Mouse (Mus musculus) heart, embryonic 16.5 days (tissue): Measurements from ENCODE around the gene Mfn2. TPM values are rescaled to one million over a fixed set of nuclear protein-coding genes. Genes with fewer than 3 reads are reported as not detected.
"Not testable (repeated sequence)": the region's sequence is repeated elsewhere in the genome, so short reads cannot be mapped to it uniquely, and the experiment has no call there.

Experiments
- ATAC-seq: fragments of 200-750 bp; cut with Nextera tagmentation; replicated peaks from 2 replicates; pipeline ENCODE4 v1.8.0; 2017; ENCODE audit warnings: moderate number of reproducible peaks; ENCODE audit not compliant: insufficient read depth, low FRiP score; ENCODE audit errors: extremely low read depth
- H3K27ac ChIP-seq: fragments of 300-500 bp; sonication (generic); 2 replicates; pipeline ENCODE4 v1.5.1; 2014; ENCODE audit warnings: mild to moderate bottlenecking, low read length, control low read depth, moderate library complexity
- H3K27me3 ChIP-seq: fragments of 300-500 bp; sonication (generic); 2 replicates; pipeline ENCODE4 v1.6.1; 2014; ENCODE audit warnings: low read length, mixed read lengths; ENCODE audit not compliant: control insufficient read depth, insufficient read depth
- H3K36me3 ChIP-seq: fragments of 300-500 bp; sonication (generic); 2 replicates; pipeline ENCODE4 v1.6.1; 2014; ENCODE audit not compliant: control insufficient read depth, insufficient read depth
- H3K4me1 ChIP-seq: fragments of 300-500 bp; sonication (generic); 2 replicates; pipeline ENCODE4 v1.6.1; 2014; ENCODE audit warnings: low read length, mixed read lengths; ENCODE audit not compliant: control insufficient read depth, insufficient read depth
- H3K4me2 ChIP-seq: fragments of 300-500 bp; sonication (generic); 2 replicates; pipeline ENCODE4 v1.6.1; 2014; ENCODE audit warnings: low read depth, mild to moderate bottlenecking, control low read depth, low read length
- H3K4me3 ChIP-seq: fragments of 300-500 bp; sonication (generic); 2 replicates; pipeline ENCODE4 v1.5.1; 2014; ENCODE audit warnings: mild to moderate bottlenecking, control low read depth, low read length
- H3K9ac ChIP-seq: fragments of 300-500 bp; sonication (generic); 2 replicates; pipeline ENCODE4 v1.6.1; 2014; ENCODE audit warnings: low read length, control low read depth
- H3K9me3 ChIP-seq: fragments of 300-500 bp; sonication (generic); replicated peaks from 2 replicates; pipeline ENCODE4 v1.6.1; 2016; ENCODE audit warnings: low read length; ENCODE audit not compliant: control insufficient read depth
- WGBS: fragments of 180-500 bp; shearing (Covaris S2); extraction: QIAGEN DNeasy Blood & Tissue Kit; methylation state at CpG from one replicate; pipeline ENCODE4 v1.1.7; 2014; 5-methylcytosine and 5-hydroxymethylcytosine counted together
- polyA plus RNA-seq: library from polyadenylated mRNA; unstranded; fragments of >200 nt; fragmentation: Nextera tagmentation; extraction: Ambion mirVana; gene quantifications from 2 replicates; pipeline ENCODE4 v1.2.1, GENCODE M21; 2015

The Mfn2 gene
- polyA plus RNA-seq, 1 experiment from 2014 or later: 164 TPM

DNA sequence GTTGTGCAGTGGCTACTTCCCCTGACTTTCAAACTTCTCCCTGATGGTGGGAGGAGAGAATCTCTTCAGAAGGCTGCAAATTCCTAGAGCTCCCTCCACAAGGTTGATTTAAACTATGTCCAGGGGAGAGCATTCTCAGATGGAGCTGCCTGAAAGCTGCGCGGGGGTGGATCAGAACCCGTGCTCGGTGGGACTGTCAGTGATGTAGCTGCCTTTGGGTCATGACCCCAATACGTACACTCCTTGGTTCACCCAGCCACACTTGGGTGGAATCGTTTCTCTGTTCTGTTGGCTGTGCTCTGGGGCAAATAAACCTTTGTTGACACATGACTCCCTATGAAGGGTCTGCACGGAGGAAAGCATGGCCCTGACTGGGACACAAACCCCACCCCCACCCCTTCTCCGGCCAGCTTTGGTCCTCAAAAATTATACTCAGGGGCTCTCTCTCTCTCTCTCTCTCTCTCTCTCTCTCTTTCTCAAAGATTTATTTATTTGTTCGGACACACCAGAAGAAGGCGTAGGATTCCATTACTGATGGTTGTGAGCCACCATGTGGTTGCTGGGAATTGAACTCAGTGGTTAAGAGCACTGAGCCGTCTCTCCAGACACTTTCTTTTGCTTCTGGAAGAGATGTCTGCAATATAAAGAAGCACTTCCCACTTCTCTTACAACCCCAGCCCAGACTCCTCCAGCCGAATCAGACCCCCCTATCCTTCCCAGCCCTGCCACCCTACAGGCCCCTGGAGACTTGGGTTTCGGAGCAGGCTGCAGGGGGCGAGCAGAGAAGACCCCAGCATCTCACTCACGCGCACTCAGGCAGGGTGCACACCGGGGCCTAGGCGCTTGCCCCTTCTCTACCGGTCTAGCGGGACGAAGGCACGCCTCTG is 36.7 kb downstream of the Mfn2 start:
- H3K9me3 ChIP-seq: no peaks in the 10 kb centered on the region
- peak overlapping the region; percentile 93 for H3K4me3 ChIP-seq
- peak overlapping the region; percentile 76 for H3K4me2 ChIP-seq
- peaks cover 26% of the 10 kb centered on the region for H3K4me1 ChIP-seq
- H3K27ac ChIP-seq: peak overlapping the region; percentile 87
- peaks cover 24% of the 10 kb centered on the region for H3K36me3 ChIP-seq
- ATAC-seq: peak; percentile 1; the same call in 1 of the 2 replicates
- WGBS: 6% methylated on average over 22 of the region's 22 CpGs
- H3K27me3 ChIP-seq: no peaks in the 10 kb centered on the region
- peak overlapping the region; percentile 89 for H3K9ac ChIP-seq

GRCm38 (mm10) chr4:147866793-147867192 is 37.7 kb downstream of the Mfn2 start:
- not testable (repeated sequence) for H3K27ac ChIP-seq, H3K4me3 ChIP-seq, H3K9ac ChIP-seq, H3K27me3 ChIP-seq, H3K4me2 ChIP-seq, H3K9me3 ChIP-seq, ATAC-seq
- WGBS: 39% methylated on average over 3 of the region's 3 CpGs
- Histone ChIP-seq H3K4me1 (peaks cover 22% of the 10 kb centered on the region), H3K36me3 (peaks cover 28% of the 10 kb centered on the region)

DNA sequence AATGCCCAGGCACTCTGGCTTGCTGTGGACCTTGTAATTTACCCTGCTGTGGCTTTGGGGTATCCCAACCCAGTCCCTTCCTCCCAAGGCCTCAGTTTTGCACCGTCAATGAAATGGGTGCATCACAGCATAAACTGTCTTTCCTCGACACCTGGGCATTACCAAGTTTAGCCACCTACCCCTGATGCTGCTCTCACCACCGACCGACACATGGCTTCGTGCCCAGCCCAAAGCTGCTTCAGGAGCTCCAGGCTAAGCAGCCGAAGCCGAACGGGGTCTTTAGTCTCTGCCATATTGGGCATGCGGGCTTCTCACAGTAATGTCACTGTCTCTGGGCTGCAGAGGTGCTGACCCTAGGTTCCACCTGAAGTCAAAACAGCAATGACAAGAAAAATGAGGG is 38.4 kb downstream of the Mfn2 start:
- H3K27me3 ChIP-seq: no peaks in the 10 kb centered on the region
- no peak overlapping the region for H3K4me3 ChIP-seq
- peaks cover 22% of the 10 kb centered on the region for H3K4me1 ChIP-seq
- H3K9me3 ChIP-seq: no peaks in the 10 kb centered on the region
- no peak overlapping the region for H3K27ac ChIP-seq
- H3K9ac ChIP-seq: no peak overlapping the region
- H3K36me3 ChIP-seq: peaks cover 29% of the 10 kb centered on the region
- no peak for ATAC-seq
- H3K4me2 ChIP-seq: no peak overlapping the region
- WGBS: 96% methylated on average over 9 of the region's 9 CpGs

- H3K27ac ChIP-seq: no peak overlapping the region
- no peaks in the 10 kb centered on the region for H3K27me3 ChIP-seq
- no peak overlapping the region for H3K4me3 ChIP-seq
- ATAC-seq: no peak
- H3K36me3 ChIP-seq: peaks cover 32% of the 10 kb centered on the region
- WGBS: 93% methylated on average over 6 of the region's 6 CpGs
- H3K9me3 ChIP-seq: no peaks in the 10 kb centered on the region
- peaks cover 19% of the 10 kb centered on the region for H3K4me1 ChIP-seq
- no peak overlapping the region for H3K4me2 ChIP-seq
- H3K9ac ChIP-seq: no peak overlapping the region
These were observed 38.9 kb downstream of the Mfn2 start for GRCm38 (mm10) chr4:147865651-147866050.

GRCm38 (mm10) chr4:147862051-147862450 is 42.5 kb downstream of the Mfn2 start:
- 87% methylated on average over 3 of the region's 3 CpGs for WGBS
- no peaks in the 10 kb centered on the region for H3K27me3 ChIP-seq

GRCm38 (mm10) chr4:147850776-147851175 is 53.7 kb downstream of the Mfn2 start:
- no peaks in the 10 kb centered on the region for H3K36me3 ChIP-seq
- no peak for ATAC-seq
- H3K27ac ChIP-seq: no peak overlapping the region
- H3K9me3 ChIP-seq: no peaks in the 10 kb centered on the region
- H3K4me3 ChIP-seq: no peak overlapping the region
- peaks cover 13% of the 10 kb centered on the region for H3K4me1 ChIP-seq
- H3K4me2 ChIP-seq: no peak overlapping the region
- H3K27me3 ChIP-seq: no peaks in the 10 kb centered on the region
- H3K9ac ChIP-seq: no peak overlapping the region
- 78% methylated on average over 2 of the region's 2 CpGs for WGBS

More at GRCm38 (mm10) chr4:147862051-147862450, 42.5 kb downstream of the Mfn2 start:
- H3K9ac ChIP-seq: no peak overlapping the region
- no peak overlapping the region for H3K4me3 ChIP-seq
- H3K4me2 ChIP-seq: no peak overlapping the region
- peaks cover 39% of the 10 kb centered on the region for H3K36me3 ChIP-seq
- no peak overlapping the region for H3K27ac ChIP-seq
- H3K9me3 ChIP-seq: no peaks in the 10 kb centered on the region
- no peaks in the 10 kb centered on the region; the same call in 1 of the 2 replicates for H3K4me1 ChIP-seq
- ATAC-seq: no peak

- Histone ChIP-seq H3K36me3 (peaks cover 3% of the 10 kb centered on the region), H3K4me3 (peak overlapping the region; percentile 69), H3K4me2 (peak overlapping the region; percentile 81), H3K27me3 (no peaks in the 10 kb centered on the region), H3K9ac (peak overlapping the region; percentile 85), H3K27ac (peak overlapping the region; percentile 55), H3K4me1 (peaks cover 13% of the 10 kb centered on the region), H3K9me3 (no peaks in the 10 kb centered on the region)
- peak; percentile 52 for ATAC-seq
- WGBS: 3% methylated on average over 4 of the region's 4 CpGs
These were observed 55.9 kb downstream of the Mfn2 start for GRCm38 (mm10) chr4:147848584-147848991.

DNA sequence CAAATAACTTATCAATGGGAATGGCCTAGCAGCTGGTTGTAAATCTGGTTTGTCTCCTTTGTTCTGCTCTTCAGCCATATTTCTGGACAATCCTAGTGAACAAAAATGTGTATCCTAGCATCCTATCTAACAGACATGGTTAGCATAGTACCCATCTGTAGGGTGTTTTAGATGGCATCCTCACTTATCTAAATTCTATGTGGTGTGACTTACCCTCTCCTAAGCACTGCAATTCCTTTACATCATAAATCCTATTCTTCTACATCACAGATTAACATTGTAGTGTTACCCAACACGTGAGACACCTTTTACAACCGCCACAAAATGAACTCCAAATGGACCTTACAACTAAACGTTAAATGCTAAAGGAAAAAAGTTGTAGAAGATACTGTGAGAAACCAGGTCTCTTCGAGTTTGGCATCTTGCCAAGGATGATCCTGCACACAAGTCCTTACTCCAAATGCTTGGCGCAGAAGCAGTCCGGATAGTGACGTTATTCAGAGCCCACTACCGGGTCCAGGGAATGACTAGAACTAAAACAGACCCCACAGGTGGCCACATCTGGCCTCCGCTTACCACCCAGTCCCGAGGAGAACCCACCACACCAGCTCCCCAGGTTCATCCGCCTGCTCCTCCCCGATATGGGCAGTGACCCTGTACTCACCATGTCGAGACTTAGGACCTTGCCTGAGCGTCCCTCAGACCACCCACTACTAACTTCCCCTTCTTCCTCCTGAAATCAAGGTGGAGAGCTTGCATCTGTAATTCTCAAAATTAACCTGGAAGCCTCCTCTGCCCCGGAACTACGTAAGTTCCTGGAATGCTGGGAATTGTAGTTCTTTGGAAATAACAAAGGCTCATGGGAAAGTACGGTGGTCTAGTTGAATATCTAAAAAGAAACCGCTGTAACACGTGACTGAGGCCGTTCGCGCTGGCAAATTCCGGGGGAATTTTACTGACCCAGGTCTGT is 56.6 kb downstream of the Mfn2 start, which contains the start of gene Zfp933:
TSS of gene Zfp933 (minus strand) at position 753 of the 970 bp plus-strand sequence.
- Histone ChIP-seq H3K27me3 (no peaks in the 10 kb centered on the region), H3K9me3 (no peaks in the 10 kb centered on the region), H3K9ac (peak within 1 kb of the TSS; percentile 85), H3K36me3 (peaks cover 10% of the 10 kb centered on the region), H3K27ac (peak within 1 kb of the TSS; percentile 55), H3K4me2 (peak within 1 kb of the TSS; percentile 81), H3K4me1 (peaks cover 13% of the 10 kb centered on the region), H3K4me3 (peak within 1 kb of the TSS; percentile 69)
- WGBS: 2% methylated on average over 23 of the region's 23 CpGs
- ATAC-seq: peak; percentile 92
